Mouse (Mus musculus): ENCODE results near the gene Nudt14.

The Nudt14 gene

GRCm38 (mm10) chr12:112941776-112942713 is at the start of gene Nudt14:
TSS of gene Nudt14 (minus strand) at chr12:112942124.
- peak; percentile 88 for DNase-seq (ENCODE audit: low spot score)

- no peak for DNase-seq (ENCODE audit: low spot score)
Observed at GRCm38 (mm10) chr12:112991444-112991843, 49.5 kb upstream of the Nudt14 start.

DNA sequence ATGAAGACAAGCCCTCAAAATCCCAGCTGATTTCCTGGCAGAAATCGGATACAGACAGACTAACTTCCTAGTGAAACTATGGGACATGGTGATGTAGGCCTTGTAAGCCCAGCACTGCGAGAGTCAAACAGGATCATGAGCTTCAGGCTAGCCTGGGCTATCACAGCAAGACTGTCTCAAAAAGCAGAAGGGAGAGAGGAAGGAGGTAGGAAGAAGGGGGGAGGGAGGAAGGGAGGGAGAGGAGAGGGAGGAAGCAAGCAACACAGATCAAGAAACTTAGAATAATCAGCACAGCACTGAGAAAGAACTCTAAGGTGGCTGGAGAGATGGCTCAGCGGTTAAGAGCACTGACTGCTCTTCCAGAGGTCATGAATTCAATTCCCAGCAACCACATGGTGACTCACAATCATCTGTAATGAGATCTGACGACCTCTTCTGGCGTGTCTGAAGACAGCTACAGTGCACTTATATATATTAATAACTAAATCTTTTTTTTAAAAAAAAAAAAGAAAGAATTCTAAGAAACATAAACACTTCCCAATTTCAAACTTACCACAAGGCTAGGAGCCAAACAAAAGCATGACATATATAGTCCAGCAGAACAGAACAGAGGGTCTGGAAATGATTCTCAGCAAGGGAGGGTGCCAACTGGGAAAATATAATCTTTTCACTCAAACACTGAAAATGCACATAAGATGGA is 48.9 kb upstream of the Nudt14 start:
- DNase-seq (ENCODE audit: low spot score), result no peak

GRCm38 (mm10) chr12:112987877-112988276 is 46.0 kb upstream of the Nudt14 start:
- DNase-seq (ENCODE audit: low spot score), result peak; percentile 20

DNA sequence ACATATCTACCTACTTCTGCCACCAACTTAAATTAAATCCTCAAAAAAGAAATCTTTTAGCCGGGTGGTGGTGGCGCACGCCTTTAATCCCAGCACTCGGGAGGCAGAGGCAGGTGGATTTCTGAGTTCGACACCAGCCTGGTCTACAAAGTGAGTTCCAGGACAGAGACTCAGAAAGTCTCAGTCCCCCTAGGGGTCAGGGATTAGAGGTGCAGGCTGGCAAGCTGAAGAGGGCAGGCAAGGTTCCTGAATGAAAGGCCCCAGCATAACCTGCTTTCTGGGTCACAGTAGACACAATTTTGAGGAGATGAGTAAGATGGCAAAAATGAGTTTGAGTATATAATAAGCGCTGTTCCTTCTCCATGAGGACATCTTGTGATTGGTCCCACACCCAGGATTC is 43.4 kb upstream of the Nudt14 start:
- DNase-seq (ENCODE audit: low spot score), result peak; percentile 18

GRCm38 (mm10) chr12:112982031-112982430 is 40.1 kb upstream of the Nudt14 start:
- no peak for DNase-seq (ENCODE audit: low spot score)

GRCm38 (mm10) chr12:112977156-112977555 is 35.2 kb upstream of the Nudt14 start:
- no peak for DNase-seq (ENCODE audit: low spot score)

GRCm38 (mm10) chr12:112976371-112977073 is 34.6 kb upstream of the Nudt14 start, which contains the start of gene Btbd6:
TSS of gene Btbd6 (plus strand) at chr12:112976482.
- peak; percentile 92 for DNase-seq (ENCODE audit: low spot score)

- DNase-seq (ENCODE audit: low spot score), result no peak
Observed at GRCm38 (mm10) chr12:112974736-112975135, 32.8 kb upstream of the Nudt14 start.

DNA sequence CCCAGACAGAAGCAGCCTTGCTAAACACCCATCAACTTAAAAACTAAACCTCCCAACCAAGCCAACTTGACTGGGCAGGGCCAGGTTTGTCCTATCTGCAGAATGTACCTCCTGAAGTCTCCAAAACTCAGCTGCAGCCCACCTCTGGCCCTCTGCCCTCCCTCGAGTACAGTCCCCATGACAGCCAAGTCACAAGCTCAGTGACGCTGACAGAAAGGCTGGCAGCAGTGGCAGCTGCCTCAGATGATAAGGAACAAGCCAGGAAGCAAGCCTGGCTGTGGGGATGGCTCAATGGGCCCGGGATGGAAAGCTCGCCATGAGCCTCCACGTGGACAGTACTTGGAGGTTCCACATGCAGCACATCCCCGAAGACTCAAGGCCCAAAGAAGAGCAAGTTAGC is 27.7 kb upstream of the Nudt14 start:
- no peak for DNase-seq (ENCODE audit: low spot score)

DNA sequence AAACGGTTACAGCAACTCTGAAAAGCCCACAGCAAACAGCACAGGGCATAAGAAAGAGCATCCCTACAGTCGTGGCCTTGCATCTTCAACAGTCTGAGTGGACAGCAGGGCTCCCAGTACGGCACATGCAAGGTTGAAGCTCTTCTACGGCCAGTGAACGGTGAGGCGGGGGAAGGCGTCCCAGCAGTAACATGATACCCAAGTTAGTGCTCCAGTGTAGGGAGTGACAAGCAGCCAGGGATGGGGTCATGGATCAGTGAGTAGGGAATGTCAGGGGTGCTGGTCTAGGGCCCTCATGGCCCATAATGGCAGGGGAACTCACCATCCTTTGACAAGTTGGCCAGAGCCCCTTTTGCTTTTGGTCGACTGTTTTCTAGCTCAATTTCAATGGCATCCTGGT is 27.0 kb upstream of the Nudt14 start:
- no peak for DNase-seq (ENCODE audit: low spot score)

GRCm38 (mm10) chr12:112965783-112966182 is 23.9 kb upstream of the Nudt14 start:
- no peak for DNase-seq (ENCODE audit: low spot score)

- DNase-seq (ENCODE audit: low spot score), result no peak
Observed at GRCm38 (mm10) chr12:112961872-112962271, 19.9 kb upstream of the Nudt14 start.

DNA sequence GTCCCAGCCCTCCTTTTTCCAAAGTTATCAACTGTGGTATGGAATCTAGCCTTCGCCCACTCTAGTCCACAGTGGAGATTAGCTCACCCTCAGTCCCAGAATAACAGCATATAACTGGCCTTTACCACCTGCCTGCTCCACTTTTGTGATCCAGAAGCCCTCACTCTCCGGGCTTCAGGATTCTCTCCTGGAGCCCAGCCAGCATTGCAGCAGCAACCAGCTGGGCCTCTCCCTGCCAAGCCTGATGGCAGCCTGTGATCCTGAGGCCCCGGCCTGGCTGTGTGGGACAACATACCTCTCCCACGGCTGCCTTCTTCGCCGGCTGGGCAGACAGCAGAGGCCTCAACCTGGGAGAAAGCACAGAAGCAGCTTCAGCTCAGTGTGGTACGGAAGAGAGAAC is 19.5 kb upstream of the Nudt14 start:
- DNase-seq (ENCODE audit: low spot score), result no peak

DNA sequence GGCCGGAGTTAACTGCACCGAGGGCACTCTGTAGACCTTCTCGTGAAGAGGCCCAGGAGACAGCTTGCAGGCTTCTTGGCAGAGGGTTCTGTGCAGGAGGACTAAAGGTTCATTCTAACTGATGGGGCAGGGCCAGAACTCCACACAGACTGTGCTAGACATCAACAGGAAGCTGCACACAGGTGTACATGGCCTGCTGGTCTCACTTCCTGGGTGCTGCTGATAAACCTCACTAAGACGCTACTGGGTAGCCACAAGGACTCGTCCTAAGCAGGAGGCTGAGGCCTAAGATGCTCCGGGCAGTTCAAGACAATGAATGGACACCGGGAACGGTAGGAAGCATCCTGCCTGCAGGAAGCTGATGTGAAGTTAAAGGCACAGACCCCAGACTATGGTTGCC is 17.5 kb upstream of the Nudt14 start:
- no peak for DNase-seq (ENCODE audit: low spot score)

DNA sequence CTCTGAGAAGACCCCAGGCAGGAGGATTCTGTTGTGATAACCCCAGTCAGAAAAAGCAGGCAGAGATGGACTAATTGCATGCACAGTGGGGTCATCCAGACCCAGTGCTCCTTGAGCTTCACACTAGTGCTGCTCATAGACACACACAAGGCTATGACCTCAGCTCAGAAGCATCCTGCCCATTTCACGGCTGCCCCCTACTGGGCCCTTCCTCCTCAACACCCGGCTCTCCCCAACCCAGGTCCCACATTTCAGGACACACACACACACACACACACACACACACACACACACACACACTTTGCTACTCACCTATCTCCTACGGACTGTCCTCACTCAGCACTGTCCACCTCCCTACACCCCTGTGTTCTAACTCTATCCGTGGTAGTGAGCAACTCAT is 16.4 kb upstream of the Nudt14 start:
- DNase-seq (ENCODE audit: low spot score), result peak; percentile 67

DNA sequence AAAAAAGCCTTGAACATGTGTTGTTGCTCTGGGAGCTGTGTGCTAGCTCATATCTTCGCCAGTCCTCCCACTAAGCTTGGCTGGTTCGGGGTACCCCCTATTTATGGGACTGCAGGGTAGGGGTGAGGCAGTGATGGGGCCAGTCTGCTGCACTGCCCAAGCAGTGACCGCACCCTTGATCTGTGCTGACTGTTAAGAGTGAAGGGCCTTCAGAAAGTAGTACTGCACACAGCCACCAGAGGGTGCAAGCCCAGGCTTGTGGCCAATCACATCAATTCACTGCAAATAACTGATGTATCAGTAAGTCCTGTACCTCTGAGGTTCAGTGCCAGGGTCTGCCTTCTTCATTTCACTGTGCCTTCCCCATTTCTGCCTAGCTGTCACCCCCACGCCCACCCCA is 13.9 kb upstream of the Nudt14 start:
- peak; percentile 82 for DNase-seq (ENCODE audit: low spot score)

- DNase-seq (ENCODE audit: low spot score), result no peak
Observed at GRCm38 (mm10) chr12:112952926-112953565, 11.1 kb upstream of the Nudt14 start.

DNA sequence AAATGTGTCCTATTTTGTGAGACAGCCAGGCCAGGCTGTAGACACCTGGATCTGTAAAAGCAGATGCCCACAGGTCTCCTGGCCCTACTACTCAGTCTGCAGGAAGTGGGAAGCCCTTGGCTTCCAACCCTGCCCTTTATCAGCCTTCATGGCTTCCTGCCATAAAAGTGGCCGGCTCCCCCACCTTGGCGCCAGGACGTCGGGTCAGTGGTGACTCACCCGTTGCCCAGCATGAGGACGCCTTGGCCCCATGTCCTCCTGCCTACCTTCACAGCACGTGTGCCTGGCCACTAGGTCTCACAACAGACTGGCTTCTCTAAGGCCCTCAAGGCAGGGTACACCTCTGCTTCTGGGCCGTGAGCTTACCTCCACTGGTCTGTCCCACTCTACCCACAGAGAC is 10.5 kb upstream of the Nudt14 start:
- DNase-seq (ENCODE audit: low spot score), result no peak

- DNase-seq (ENCODE audit: low spot score), result no peak
Observed at GRCm38 (mm10) chr12:112951150-112951842, 9.4 kb upstream of the Nudt14 start.

GRCm38 (mm10) chr12:112950761-112951129 is 8.8 kb upstream of the Nudt14 start:
- no peak for DNase-seq (ENCODE audit: low spot score)
